In the genomic region with DNA sequence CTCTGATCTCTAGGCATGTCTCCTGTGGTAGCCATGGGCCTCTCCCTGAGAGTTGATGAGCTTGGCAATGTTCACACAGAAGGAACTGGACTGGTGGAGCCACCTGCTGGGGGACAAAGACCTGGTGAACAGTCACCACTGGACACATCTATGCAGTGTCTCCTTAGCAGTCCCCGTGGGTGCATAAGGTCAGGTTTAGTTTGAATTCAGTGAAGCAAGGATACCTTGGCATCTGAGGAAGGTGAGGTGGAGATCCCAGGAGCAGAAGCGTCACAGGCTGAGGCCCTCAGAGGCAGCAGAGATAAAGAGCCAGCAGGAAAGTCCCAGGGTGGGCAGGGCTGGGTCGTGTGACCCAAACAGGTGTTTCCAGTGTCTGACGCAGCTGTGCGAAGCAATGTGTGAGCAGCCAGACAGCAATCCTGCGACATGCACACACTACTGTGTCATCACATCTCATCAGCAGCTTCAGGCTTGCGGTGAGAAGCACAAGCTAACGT, we compare ENCODE assay signal across 9 mouse cellular contexts. TPM values are rescaled to one million over a fixed set of nuclear protein-coding genes. Genes with fewer than 3 reads are reported as not detected.
A peak's percentile ranks its signal among the peaks of the same experiment; 100 is the strongest.
DNase-seq lines count a peak whose midpoint lies in the region; ATAC-seq and TF ChIP-seq lines count a peak whose summit lies in the region.
"Had no signal": no experiment of that assay in that cellular context is flagged by ENCODE, and none has a peak within 500 bp of the region (broad histone marks: within the 10 kb centered on the region; RNA-seq: fewer than 3 reads in every experiment).

Gene Dnase1l3 (minus strand): TSS at position 303 of the 497 bp plus-strand sequence.

- no peaks in the 10 kb centered on the region for H3K36me3 ChIP-seq in hindbrain, embryonic 11.5 days (ENCODE audit: control insufficient read depth, insufficient read depth, low read length)
- H3K36me3 ChIP-seq in hindbrain, embryonic 12.5 days = no peaks in the 10 kb centered on the region
- H3K36me3 ChIP-seq in stomach, postnatal 0 days (ENCODE audit: control insufficient read depth, insufficient read depth, low read length) = no peaks in the 10 kb centered on the region
- H3K36me3 ChIP-seq in midbrain, embryonic 10.5 days = no peaks in the 10 kb centered on the region
- H3K36me3 ChIP-seq: neural tube, embryonic 13.5 days had no signal

- in situ Hi-C loops in Patski (cut with MboI; ENCODE audit: low pct_unique_long_range_greater_than_20kb) = loop anchor here (5.0 kb wide), 1 partner anchor 182 kb away; no protein-coding TSS in a partner anchor

- H3K4me3 ChIP-seq in hindbrain, embryonic 11.5 days (ENCODE audit: low read depth, low read length) = no peak within 1 kb of the TSS
- no peak within 1 kb of the TSS for H3K4me3 ChIP-seq in hindbrain, embryonic 12.5 days
- no peak within 1 kb of the TSS for H3K4me3 ChIP-seq in stomach, postnatal 0 days (ENCODE audit: low read depth, low read length)
- no peak within 1 kb of the TSS for H3K4me3 ChIP-seq in midbrain, embryonic 10.5 days
- H3K4me3 ChIP-seq: neural tube, embryonic 13.5 days had no signal

- no peaks in the 10 kb centered on the region for H3K4me1 ChIP-seq in hindbrain, embryonic 11.5 days (replicated peaks; ENCODE audit: control insufficient read depth, insufficient read depth, low read length)
- H3K4me1 ChIP-seq in hindbrain, embryonic 12.5 days = no peaks in the 10 kb centered on the region
- no peaks in the 10 kb centered on the region for H3K4me1 ChIP-seq in stomach, postnatal 0 days (replicated peaks; ENCODE audit: control insufficient read depth, insufficient read depth)
- H3K4me1 ChIP-seq in midbrain, embryonic 10.5 days = peaks cover 13% of the 10 kb centered on the region
- H3K4me1 ChIP-seq: neural tube, embryonic 13.5 days had no signal

- DNase-seq in hindbrain, embryonic 11.5 days (ENCODE audit: low spot score) = peak; percentile 26
- peak; percentile 33 for DNase-seq in 3T3-L1 (ENCODE audit: low read depth, low spot score)
- no peak for DNase-seq in Patski (ENCODE audit: low read depth, low spot score)
- DNase-seq in induced T-regulatory cell, adult 2 months (ENCODE audit: low read depth) = peak; percentile 84
- DNase-seq in lung, adult 18-20 months = peak; percentile 29 to 39
- DNase-seq in stomach, postnatal 0 days (ENCODE audit: low spot score) = peak; percentile 62
- no peak for DNase-seq in midbrain, embryonic 10.5 days (ENCODE audit: low spot score)

- no peak within 1 kb of the TSS for H3K9ac ChIP-seq in hindbrain, embryonic 11.5 days (ENCODE audit: low read depth, low read length)
- no peak within 1 kb of the TSS for H3K9ac ChIP-seq in hindbrain, embryonic 12.5 days
- no peak within 1 kb of the TSS for H3K9ac ChIP-seq in stomach, postnatal 0 days (ENCODE audit: low read length)
- H3K9ac ChIP-seq: neural tube, embryonic 13.5 days had no signal

- TF ChIP-seq CTCF in Patski (IDR thresholded peaks at IDR 0.05) = no peak
- peak; percentile 75 for TF ChIP-seq CTCF in stomach, postnatal 0 days (IDR thresholded peaks at IDR 0.05; ENCODE audit: low read depth)

- H3K27ac ChIP-seq in hindbrain, embryonic 11.5 days (ENCODE audit: low read depth, low read length) = no peak within 1 kb of the TSS
- H3K27ac ChIP-seq in hindbrain, embryonic 12.5 days = no peak within 1 kb of the TSS
- H3K27ac ChIP-seq in stomach, postnatal 0 days (replicated peaks) = no peak within 1 kb of the TSS
- H3K27ac ChIP-seq in midbrain, embryonic 10.5 days (replicated peaks) = no peak within 1 kb of the TSS
- H3K27ac ChIP-seq: neural tube, embryonic 13.5 days had no signal

- POLR2A ChIA-PET in Patski (lab: Charles Lee) = interaction anchor here (1.6 kb wide), 1 partner anchor 176 kb away, joined by 6 read pairs; the partner anchor contains the start of gene Flnb

- peak; percentile 22; the same call in 1 of the 2 replicates for ATAC-seq in hindbrain, embryonic 11.5 days (ENCODE audit: low FRiP score)
- no peak for ATAC-seq in hindbrain, embryonic 12.5 days (ENCODE audit: low FRiP score)
- peak; percentile 56 for ATAC-seq in Patski
- ATAC-seq in stomach, postnatal 0 days (ENCODE audit: low FRiP score, low TSS enrichment) = peak; percentile 60

- no peaks in the 10 kb centered on the region for H3K9me3 ChIP-seq in hindbrain, embryonic 11.5 days (ENCODE audit: control insufficient read depth, low read length)
- H3K9me3 ChIP-seq in hindbrain, embryonic 12.5 days (replicated peaks) = no peaks in the 10 kb centered on the region
- H3K9me3 ChIP-seq in stomach, postnatal 0 days (ENCODE audit: control insufficient read depth, low read length) = no peaks in the 10 kb centered on the region
- H3K9me3 ChIP-seq in midbrain, embryonic 10.5 days (replicated peaks) = no peaks in the 10 kb centered on the region
- H3K9me3 ChIP-seq: neural tube, embryonic 13.5 days had no signal

- 80% methylated on average over 8 of the region's 8 CpGs for WGBS in hindbrain, embryonic 11.5 days
- WGBS in hindbrain, embryonic 12.5 days = 75% methylated on average over 8 of the region's 8 CpGs
- 45% methylated on average over 8 of the region's 8 CpGs for WGBS in stomach, postnatal 0 days
- WGBS in midbrain, embryonic 10.5 days = 75% methylated on average over 8 of the region's 8 CpGs

- CTCF ChIA-PET in Patski (lab: Charles Lee) = interaction anchor here (0.7 to 8.6 kb wide), 9 partner anchors 11 to 176 kb away, joined by 3 to 105 read pairs (median 5); partner anchors contain the start of gene Flnb

- TF ChIP-seq EP300 in stomach, postnatal 0 days (optimal IDR thresholded peaks at IDR 0.05) = no peak

- no peaks in the 10 kb centered on the region for H3K27me3 ChIP-seq in hindbrain, embryonic 11.5 days (ENCODE audit: control insufficient read depth, insufficient read depth, low read length)
- peaks cover 10% of the 10 kb centered on the region for H3K27me3 ChIP-seq in hindbrain, embryonic 12.5 days
- no peaks in the 10 kb centered on the region for H3K27me3 ChIP-seq in Patski
- no peaks in the 10 kb centered on the region for H3K27me3 ChIP-seq in stomach, postnatal 0 days (ENCODE audit: control insufficient read depth, insufficient read depth, low read length)
- H3K27me3 ChIP-seq in midbrain, embryonic 10.5 days (ENCODE audit: low read depth, poor library complexity, severe bottlenecking) = peaks cover 10% of the 10 kb centered on the region

- no peak within 1 kb of the TSS for H3K4me2 ChIP-seq in hindbrain, embryonic 11.5 days (replicated peaks; ENCODE audit: low read depth, low read length)
- H3K4me2 ChIP-seq in hindbrain, embryonic 12.5 days (replicated peaks) = no peak within 1 kb of the TSS
- H3K4me2 ChIP-seq in stomach, postnatal 0 days (replicated peaks; ENCODE audit: low read depth) = no peak within 1 kb of the TSS
- H3K4me2 ChIP-seq: neural tube, embryonic 13.5 days had no signal

RNA-seq across cellular contexts. Expression of gene Dnase1l3, which starts in this region (rescaled TPM):
- polyA plus RNA-seq in hindbrain, embryonic 11.5 days (2014; fragmentation: Nextera tagmentation; extraction: Ambion mirVana) = 0.03 TPM in 1 of 2 replicates, not detected in the other
- 0.08 TPM in 1 of 2 replicates, not detected in the other for polyA plus RNA-seq in hindbrain, embryonic 12.5 days (2016; fragmentation: Nextera tagmentation; extraction: Ambion mirVana)
- 0.44 TPM for polyA plus RNA-seq in Patski (2021)
- polyA plus RNA-seq in stomach, postnatal 0 days (2015; fragmentation: Nextera tagmentation; extraction: Ambion mirVana) = 3.7 and 3.8 TPM in 2 replicates
- 0.05 TPM in 1 of 2 replicates, not detected in the other for polyA plus RNA-seq in midbrain, embryonic 10.5 days (2016; fragmentation: Nextera tagmentation; extraction: Ambion mirVana)

Comparison
In these comparisons a context has a peak if more than half of its experiments do, and no peak if none do; other contexts are left out.
1. Peak in DNase-seq and ATAC-seq in hindbrain, embryonic 11.5 days; RNA of the gene not detected or under 1 TPM.
2. Peak in ATAC-seq in Patski; RNA of the gene not detected or under 1 TPM.
3. DNase-seq: peak in 3T3-L1 (single experiment), induced T-regulatory cell, adult 2 months (single experiment), lung, adult 18-20 months (2 of 2) and stomach, postnatal 0 days (single experiment); none in Patski (single experiment) and midbrain, embryonic 10.5 days (single experiment).